Mouse (Mus musculus) gastrocnemius, postnatal 10 days (tissue): ENCODE measurements around the gene Tpd52l2. TPM values are rescaled to one million over a fixed set of nuclear protein-coding genes. Genes with fewer than 3 reads are reported as not detected.
A peak's percentile ranks its signal among the peaks of the same experiment; 100 is the strongest.

Experiments
- DNase-seq: peaks from one replicate; pipeline ENCODE4 v3.0.0; 2021; ENCODE audit warnings: mixed read lengths
- total RNA-seq, 2 experiments: library from RNA; stranded (reverse); gene quantifications; 2 replicates each; pipeline ENCODE4 v1.2.3; 2021

The Tpd52l2 gene
- total RNA-seq, 2 experiments from 2014 or later, result 69.9 to 72.9 TPM

- peak; percentile 15 for DNase-seq
Measured at GRCm38 (mm10) chr2:181537444-181538047, 40.6 kb downstream of the Tpd52l2 start.

- no peak for DNase-seq
Measured at GRCm38 (mm10) chr2:181541761-181542380, 44.9 kb downstream of the Tpd52l2 start.

- DNase-seq, result no peak
Measured at GRCm38 (mm10) chr2:181546142-181546541, 49.2 kb downstream of the Tpd52l2 start.

GRCm38 (mm10) chr2:181548227-181548626 lies 51.3 kb downstream of the Tpd52l2 start:
- DNase-seq, result no peak

- no peak for DNase-seq
Measured at GRCm38 (mm10) chr2:181548682-181549081, 51.7 kb downstream of the Tpd52l2 start.

GRCm38 (mm10) chr2:181550233-181550632 lies 53.3 kb downstream of the Tpd52l2 start:
- peak; percentile 13 for DNase-seq

- no peak for DNase-seq
Measured at GRCm38 (mm10) chr2:181553772-181554171, 56.8 kb downstream of the Tpd52l2 start.

GRCm38 (mm10) chr2:181567338-181567737 lies 70.4 kb downstream of the Tpd52l2 start:
- DNase-seq, result no peak

Other genes starting within 250 kb of the Tpd52l2 start
- 10 to 100 TPM in 1 of 2 experiments, 1 to 10 TPM in 1; 9.1 to 11.0 TPM for gene Gmeb2, start 209.1 kb upstream of the Tpd52l2 start, total RNA-seq
- 1 to 10 TPM; 1.1 to 1.6 TPM for gene Stmn3, start 182.6 kb upstream of the Tpd52l2 start, total RNA-seq
- gene Rtel1, start 177.4 kb upstream of the Tpd52l2 start, total RNA-seq, result 10 to 100 TPM; 21.1 to 23.0 TPM
- 10 to 100 TPM; 13.1 to 18.3 TPM for gene Zgpat, start 132.2 kb upstream of the Tpd52l2 start, total RNA-seq
- 10 to 100 TPM; 25.2 to 30.8 TPM for gene Arfrp1, start 131.7 kb upstream of the Tpd52l2 start, total RNA-seq
- 1 to 10 TPM; 5.8 to 9.7 TPM for gene Lime1, start 117.1 kb upstream of the Tpd52l2 start, total RNA-seq
- gene Zbtb46, start 37.7 kb upstream of the Tpd52l2 start, total RNA-seq, result 1 to 10 TPM; 5.8 to 8.4 TPM
- gene Abhd16b, start 3.9 kb upstream of the Tpd52l2 start, total RNA-seq, result not detected
- 10 to 100 TPM; 67.5 to 70.1 TPM for gene Dnajc5, start 23.3 kb downstream of the Tpd52l2 start, total RNA-seq
- 10 to 100 TPM; 36.5 to 43.5 TPM for gene Uckl1, start 87.8 kb downstream of the Tpd52l2 start, total RNA-seq
- 10 to 100 TPM; 26.7 to 33.4 TPM for gene Prpf6, start 94.7 kb downstream of the Tpd52l2 start, total RNA-seq
- 10 to 100 TPM; 28.4 to 32.4 TPM for gene Zfp512b, start 95.7 kb downstream of the Tpd52l2 start, total RNA-seq
- gene Samd10, start 102.1 kb downstream of the Tpd52l2 start, total RNA-seq, result 1 to 10 TPM in 1 of 2 experiments, under 1 TPM in 1; 0.85 to 1.2 TPM
- gene Gm29797, start 159.9 kb downstream of the Tpd52l2 start, total RNA-seq, result not detected
- 10 to 100 TPM; 25.4 to 36.2 TPM for gene Sox18, start 174.5 kb downstream of the Tpd52l2 start, total RNA-seq
- 1 to 10 TPM; 5.6 to 6.3 TPM for gene Tcea2, start 183.2 kb downstream of the Tpd52l2 start, total RNA-seq
- gene Rgs19, start 196.8 kb downstream of the Tpd52l2 start, total RNA-seq, result 1 to 10 TPM; 7.5 to 9.6 TPM
- gene Lkaaear1, start 201.3 kb downstream of the Tpd52l2 start, total RNA-seq, result not detected
- not detected for gene Oprl1, start 217.9 kb downstream of the Tpd52l2 start, total RNA-seq